Mouse (Mus musculus) neural tube, embryonic 14.5 days (tissue): Measurements from ENCODE around the gene Crebbp. TPM values are rescaled to one million over a fixed set of nuclear protein-coding genes. Genes with fewer than 3 reads are reported as not detected.
"Not testable (repeated sequence)": the region's sequence is repeated elsewhere in the genome, so short reads cannot be mapped to it uniquely, and the experiment has no call there.

ENCODE experiments used
- ATAC-seq: fragments of 200-750 bp; cut with Nextera tagmentation; 2 replicates; pipeline ENCODE4 v1.8.0; 2017; ENCODE audit warnings: low read depth, mild to moderate bottlenecking, moderate TSS enrichment, moderate library complexity
- H3K27ac ChIP-seq: fragments of 300-500 bp; sonication (generic); 2 replicates; pipeline ENCODE4 v1.5.1; 2014; ENCODE audit warnings: low read depth, mild to moderate bottlenecking, control low read depth, low read length, moderate library complexity, mixed read lengths
- H3K27me3 ChIP-seq: fragments of 300-500 bp; sonication (generic); 2 replicates; pipeline ENCODE4 v1.6.1; 2014; ENCODE audit warnings: low read length; ENCODE audit not compliant: control insufficient read depth, insufficient read depth
- H3K36me3 ChIP-seq: fragments of 300-500 bp; sonication (generic); 2 replicates; pipeline ENCODE4 v1.6.1; 2014; ENCODE audit warnings: low read length, mixed read lengths; ENCODE audit not compliant: control insufficient read depth, insufficient read depth
- H3K4me1 ChIP-seq: fragments of 300-500 bp; sonication (generic); 2 replicates; pipeline ENCODE4 v1.6.1; 2014; ENCODE audit warnings: low read length; ENCODE audit not compliant: control insufficient read depth, insufficient read depth
- H3K4me2 ChIP-seq: fragments of 300-500 bp; sonication (generic); 2 replicates; pipeline ENCODE4 v1.6.1; 2014; ENCODE audit warnings: mild to moderate bottlenecking, low read depth, low read length, control low read depth
- H3K4me3 ChIP-seq: fragments of 300-500 bp; sonication (generic); 2 replicates; pipeline ENCODE4 v1.5.1; 2014; ENCODE audit warnings: low read depth, low read length, control low read depth, mixed read lengths
- H3K9ac ChIP-seq: fragments of 300-500 bp; sonication (generic); replicated peaks from 2 replicates; pipeline ENCODE4 v1.6.1; 2014; ENCODE audit warnings: low read depth, mild to moderate bottlenecking, control low read depth, low read length, mixed read lengths
- H3K9me3 ChIP-seq: fragments of 300-500 bp; sonication (generic); 2 replicates; pipeline ENCODE4 v1.6.1; 2016; ENCODE audit warnings: low read length; ENCODE audit not compliant: control insufficient read depth
- WGBS: fragments of 180-500 bp; shearing (Covaris S2); extraction: QIAGEN DNeasy Blood & Tissue Kit; methylation state at CpG from one replicate; pipeline ENCODE4 v1.1.7; 2014; 5-methylcytosine and 5-hydroxymethylcytosine counted together
- polyA plus RNA-seq: library from polyadenylated mRNA; unstranded; fragments of >200 nt; fragmentation: Nextera tagmentation; extraction: Ambion mirVana; gene quantifications from 2 replicates; pipeline ENCODE4 v1.2.1, GENCODE M21; 2014

Gene Crebbp
- polyA plus RNA-seq, result 46.4 and 55.2 TPM in 2 replicates

GRCm38 (mm10) chr16:4213799-4214551, at the start of gene Crebbp:
Gene Crebbp (minus strand): TSS chr16:4213997.
- WGBS, result under 1% methylated on average over 44 of the region's 92 CpGs
- peak; percentile 92 for ATAC-seq
- H3K4me3 ChIP-seq, result peak within 1 kb of the TSS; percentile 91

GRCm38 (mm10) chr16:4263486-4263885, 49.7 kb upstream of the Crebbp start:
- no peaks in the 10 kb centered on the region for H3K27me3 ChIP-seq
- no peak for ATAC-seq
- no peaks in the 10 kb centered on the region for H3K4me1 ChIP-seq
- H3K4me3 ChIP-seq, result no peak overlapping the region
- WGBS, result 91% methylated on average over 3 of the region's 3 CpGs
- no peaks in the 10 kb centered on the region for H3K36me3 ChIP-seq
- no peak overlapping the region for H3K27ac ChIP-seq
- H3K9ac ChIP-seq, result no peak overlapping the region
- no peak overlapping the region for H3K4me2 ChIP-seq
- H3K9me3 ChIP-seq, result no peaks in the 10 kb centered on the region

More at GRCm38 (mm10) chr16:4213799-4214551, at the start of gene Crebbp:
- Histone ChIP-seq H3K27me3 (no peaks in the 10 kb centered on the region), H3K36me3 (no peaks in the 10 kb centered on the region), H3K4me2 (peak within 1 kb of the TSS; percentile 90), H3K9ac (peak within 1 kb of the TSS; percentile 96), H3K4me1 (peaks cover 18% of the 10 kb centered on the region), H3K9me3 (no peaks in the 10 kb centered on the region), H3K27ac (peak within 1 kb of the TSS; percentile 98)

GRCm38 (mm10) chr16:4257546-4257945, 43.7 kb upstream of the Crebbp start:
- H3K9ac ChIP-seq, result no peak overlapping the region
- no peaks in the 10 kb centered on the region for H3K36me3 ChIP-seq
- WGBS, result 85% methylated on average over 2 of the region's 2 CpGs
- H3K4me2 ChIP-seq, result no peak overlapping the region
- no peak overlapping the region for H3K27ac ChIP-seq
- no peak overlapping the region for H3K4me3 ChIP-seq
- H3K4me1 ChIP-seq, result no peaks in the 10 kb centered on the region
- ATAC-seq, result no peak
- no peaks in the 10 kb centered on the region for H3K9me3 ChIP-seq
- no peaks in the 10 kb centered on the region for H3K27me3 ChIP-seq

GRCm38 (mm10) chr16:4248791-4249190, 35.0 kb upstream of the Crebbp start:
- Histone ChIP-seq H3K4me1 (no peaks in the 10 kb centered on the region), H3K9me3 (peaks cover 5% of the 10 kb centered on the region; the same call in 1 of the 2 replicates), H3K27ac (no peak overlapping the region), H3K36me3 (no peaks in the 10 kb centered on the region), H3K9ac (no peak overlapping the region), H3K27me3 (no peaks in the 10 kb centered on the region), H3K4me2 (no peak overlapping the region), H3K4me3 (no peak overlapping the region)
- no peak for ATAC-seq
- 96% methylated on average over 3 of the region's 3 CpGs for WGBS

GRCm38 (mm10) chr16:4245241-4245640, 31.4 kb upstream of the Crebbp start:
- not testable (repeated sequence) for H3K9me3 ChIP-seq, H3K36me3 ChIP-seq, H3K4me2 ChIP-seq, H3K9ac ChIP-seq, H3K4me1 ChIP-seq, H3K27ac ChIP-seq, ATAC-seq, H3K4me3 ChIP-seq, H3K27me3 ChIP-seq
- 88% methylated on average over 1 of the region's 1 CpGs for WGBS

GRCm38 (mm10) chr16:4236131-4236530, 22.3 kb upstream of the Crebbp start:
- H3K9ac ChIP-seq, result no peak overlapping the region
- 88% methylated on average over 4 of the region's 4 CpGs for WGBS
- no peak for ATAC-seq

GRCm38 (mm10) chr16:4235587-4235986, 21.8 kb upstream of the Crebbp start:
- Histone ChIP-seq H3K27ac (no peak overlapping the region), H3K36me3 (no peaks in the 10 kb centered on the region), H3K4me2 (no peak overlapping the region), H3K9ac (no peak overlapping the region), H3K27me3 (no peaks in the 10 kb centered on the region), H3K9me3 (no peaks in the 10 kb centered on the region), H3K4me1 (no peaks in the 10 kb centered on the region), H3K4me3 (no peak overlapping the region)
- ATAC-seq, result no peak

More at GRCm38 (mm10) chr16:4236131-4236530, 22.3 kb upstream of the Crebbp start:
- no peaks in the 10 kb centered on the region for H3K9me3 ChIP-seq
- no peaks in the 10 kb centered on the region for H3K4me1 ChIP-seq
- no peak overlapping the region for H3K27ac ChIP-seq
- no peak overlapping the region for H3K4me2 ChIP-seq
- no peak overlapping the region for H3K4me3 ChIP-seq
- H3K36me3 ChIP-seq, result no peaks in the 10 kb centered on the region
- H3K27me3 ChIP-seq, result no peaks in the 10 kb centered on the region

GRCm38 (mm10) chr16:4225841-4226240, 12.0 kb upstream of the Crebbp start:
- Histone ChIP-seq H3K27me3 (no peaks in the 10 kb centered on the region), H3K9ac (no peak overlapping the region), H3K4me3 (no peak overlapping the region), H3K27ac (no peak overlapping the region), H3K36me3 (no peaks in the 10 kb centered on the region), H3K4me1 (no peaks in the 10 kb centered on the region), H3K9me3 (no peaks in the 10 kb centered on the region), H3K4me2 (no peak overlapping the region)
- no peak for ATAC-seq
- 88% methylated on average over 2 of the region's 2 CpGs for WGBS

- no peaks in the 10 kb centered on the region for H3K9me3 ChIP-seq
- peak overlapping the region; percentile 98 for H3K27ac ChIP-seq
- H3K4me2 ChIP-seq, result peak overlapping the region; percentile 90
- no peaks in the 10 kb centered on the region for H3K27me3 ChIP-seq
- H3K36me3 ChIP-seq, result no peaks in the 10 kb centered on the region
- ATAC-seq, result peak; percentile 25
- H3K4me3 ChIP-seq, result peak overlapping the region; percentile 91
- WGBS, result 43% methylated on average over 10 of the region's 10 CpGs
- H3K9ac ChIP-seq, result peak overlapping the region; percentile 96
- H3K4me1 ChIP-seq, result peaks cover 18% of the 10 kb centered on the region
Observed at GRCm38 (mm10) chr16:4214631-4215240, 939 bp upstream of the Crebbp start.
